Mouse (Mus musculus): Measurements from ENCODE around the gene Frs2. TPM values are rescaled to one million over a fixed set of nuclear protein-coding genes. Genes with fewer than 3 reads are reported as not detected.
A peak's percentile ranks its signal among the peaks of the same experiment; 100 is the strongest.
"Not testable (repeated sequence)": the region's sequence is repeated elsewhere in the genome, so short reads cannot be mapped to it uniquely, and the experiment has no call there.

Frs2 gene
- total RNA-seq, 1 experiment from 2014 or later, result 20.9 TPM

DNA sequence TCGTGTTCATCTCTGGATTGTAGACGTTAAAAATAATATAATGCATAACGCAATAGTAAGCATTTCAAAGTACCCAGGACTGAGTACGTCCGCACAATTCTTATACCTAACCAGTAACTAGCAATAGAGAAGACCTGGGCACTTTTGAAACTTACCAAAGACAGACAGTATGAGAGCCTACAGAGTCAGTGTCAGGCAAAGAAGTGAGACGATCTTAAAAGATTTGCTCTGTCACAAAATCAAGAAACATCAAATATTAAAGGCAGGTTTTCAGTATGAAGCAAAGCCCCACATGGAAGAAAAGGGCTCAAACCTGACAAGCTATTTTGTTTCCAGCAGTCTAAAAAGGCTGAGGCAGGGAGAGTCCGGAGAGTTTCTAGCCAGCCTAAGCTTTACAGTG lies 907 bp upstream of the Frs2 start:
- ATAC-seq (ENCODE audit: extremely low read depth, insufficient number of reproducible peaks, low FRiP score, poor library complexity, severe bottlenecking), result no peak

DNA sequence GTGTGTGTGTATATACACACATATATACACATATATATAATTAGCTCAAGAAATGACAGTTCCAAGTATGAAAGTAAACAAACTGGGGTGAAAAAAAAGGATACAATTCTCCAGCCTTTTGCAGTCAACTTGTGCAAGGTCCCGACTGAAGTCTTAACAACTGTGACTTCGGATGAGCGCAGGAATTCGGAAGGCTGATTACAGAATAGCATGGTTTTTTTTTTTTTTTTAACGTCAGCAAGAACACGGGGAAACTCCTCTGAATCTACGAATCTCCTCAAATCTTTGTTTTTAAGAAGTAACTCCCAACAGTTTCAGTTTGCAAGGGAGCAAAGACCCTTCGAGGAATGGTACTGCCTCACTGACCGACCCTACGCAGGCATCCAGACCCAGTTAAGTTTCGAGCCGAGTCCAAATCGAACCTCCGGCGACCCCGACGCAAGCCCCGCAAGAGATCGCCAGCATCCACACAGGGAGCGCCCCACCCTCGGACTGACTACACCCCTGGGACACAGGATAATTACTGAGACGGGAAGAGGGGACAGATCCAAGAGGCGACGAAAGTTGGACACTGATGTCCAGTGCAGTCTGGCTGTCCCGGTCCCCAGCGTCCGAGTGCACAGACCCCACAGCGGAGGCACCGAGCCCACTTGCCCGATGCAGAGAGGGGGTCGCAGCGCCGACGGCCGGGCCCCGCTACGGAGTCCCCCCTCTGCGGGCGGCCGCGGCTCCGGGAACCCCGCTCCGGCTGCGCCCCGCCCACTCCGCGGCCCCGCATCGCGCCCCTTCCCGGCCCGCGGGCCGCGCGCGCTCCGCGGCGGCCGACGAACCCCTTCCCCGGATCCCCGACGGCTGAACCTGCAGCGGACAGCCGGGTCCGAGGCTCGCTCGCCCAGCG lies 622 bp downstream of the Frs2 start:
- ATAC-seq (ENCODE audit: extremely low read depth, insufficient number of reproducible peaks, low FRiP score, poor library complexity, severe bottlenecking), result no peak

DNA sequence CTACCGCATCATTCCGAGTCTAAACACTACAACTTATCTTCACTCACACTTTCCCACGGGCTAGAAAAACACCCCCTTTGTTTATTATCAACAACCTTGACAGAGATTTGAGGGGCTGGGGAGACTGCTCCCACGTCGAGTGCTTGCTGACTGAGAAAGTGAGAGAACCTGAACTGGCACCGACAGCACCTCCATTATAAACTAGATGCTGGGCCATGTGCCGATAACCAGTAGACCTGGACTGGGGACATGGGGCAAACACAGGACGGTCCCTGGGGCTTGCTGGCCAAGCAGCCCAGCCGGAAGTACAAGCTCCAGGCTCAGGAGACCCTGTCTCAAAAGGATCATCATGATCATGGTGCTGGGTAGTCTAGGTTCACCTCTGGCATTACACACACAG lies 1.9 kb downstream of the Frs2 start:
- ATAC-seq (ENCODE audit: extremely low read depth, insufficient number of reproducible peaks, low FRiP score, poor library complexity, severe bottlenecking), result no peak

DNA sequence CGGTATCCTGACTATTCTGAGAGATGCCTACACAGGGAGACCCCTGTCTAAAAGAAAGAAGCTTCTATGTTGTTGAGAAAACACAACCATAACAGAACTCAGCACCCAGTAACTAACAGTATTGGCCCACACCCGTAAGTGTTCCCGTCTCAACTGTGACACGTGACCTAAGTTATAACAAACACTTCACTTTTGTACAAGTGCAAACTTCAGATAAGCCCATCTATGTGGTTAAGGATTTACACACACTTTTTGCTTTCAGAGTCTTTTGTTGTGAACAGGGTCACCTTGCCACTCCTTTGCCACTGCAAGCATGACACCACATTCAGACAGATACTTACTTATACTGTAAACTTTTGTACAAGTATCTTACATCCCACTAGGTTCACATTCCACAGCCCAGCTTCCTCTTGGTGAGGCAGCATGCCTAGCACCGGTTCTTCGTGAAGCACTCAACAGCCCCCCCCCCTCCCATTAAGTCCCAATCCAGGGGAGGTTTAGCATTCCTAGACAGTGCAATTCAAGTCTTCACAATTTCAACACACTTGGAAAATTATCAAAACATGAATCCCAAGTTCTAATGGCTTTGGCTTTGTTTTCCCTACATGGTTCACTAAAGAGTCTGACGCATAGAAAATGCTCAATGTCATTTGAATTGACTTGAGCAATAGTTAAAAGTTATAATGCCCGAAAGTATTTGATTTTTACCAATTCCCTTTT lies 2.6 kb downstream of the Frs2 start:
- ATAC-seq (ENCODE audit: extremely low read depth, insufficient number of reproducible peaks, low FRiP score, poor library complexity, severe bottlenecking), result no peak

DNA sequence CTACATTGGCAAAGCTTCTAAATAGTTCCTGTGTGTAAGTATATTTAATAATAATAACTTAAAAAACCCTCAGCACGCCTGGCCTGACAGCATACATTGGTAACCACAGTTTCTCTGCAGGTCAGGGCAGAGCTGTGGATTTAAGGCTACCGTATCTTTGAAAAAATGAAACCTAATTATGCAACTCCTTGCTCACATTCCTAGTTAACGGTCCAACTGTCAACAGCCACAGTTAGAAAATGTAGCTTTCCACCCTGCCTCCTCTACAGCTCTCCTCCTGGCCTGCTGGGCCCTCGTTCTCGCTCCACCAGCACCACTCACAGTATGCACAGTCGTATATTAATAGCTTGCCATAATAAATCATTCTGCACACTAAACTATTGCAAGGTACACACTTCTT lies 3.7 kb downstream of the Frs2 start:
- no peak for ATAC-seq (ENCODE audit: extremely low read depth, insufficient number of reproducible peaks, low FRiP score, poor library complexity, severe bottlenecking)

DNA sequence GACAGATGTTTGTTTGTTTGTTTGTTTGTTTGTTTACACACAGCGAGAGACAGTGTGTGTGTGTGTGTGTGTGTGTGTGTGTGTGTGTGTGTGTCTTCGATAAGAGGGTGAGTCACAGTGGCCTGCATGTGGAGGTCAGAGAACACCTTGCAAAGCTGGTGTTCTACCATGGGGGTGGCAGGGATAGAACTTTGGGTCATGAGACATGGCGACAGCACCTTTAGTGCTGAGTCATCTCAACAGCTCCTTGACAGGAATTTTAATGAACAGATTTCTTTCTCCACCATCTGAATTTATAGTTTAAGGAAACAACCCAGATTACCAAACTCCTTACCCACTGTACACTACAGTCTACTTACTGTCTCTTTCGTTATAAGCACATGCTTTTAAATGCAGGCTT lies 4.3 kb downstream of the Frs2 start:
- ATAC-seq (ENCODE audit: extremely low read depth, insufficient number of reproducible peaks, low FRiP score, poor library complexity, severe bottlenecking), result no peak

DNA sequence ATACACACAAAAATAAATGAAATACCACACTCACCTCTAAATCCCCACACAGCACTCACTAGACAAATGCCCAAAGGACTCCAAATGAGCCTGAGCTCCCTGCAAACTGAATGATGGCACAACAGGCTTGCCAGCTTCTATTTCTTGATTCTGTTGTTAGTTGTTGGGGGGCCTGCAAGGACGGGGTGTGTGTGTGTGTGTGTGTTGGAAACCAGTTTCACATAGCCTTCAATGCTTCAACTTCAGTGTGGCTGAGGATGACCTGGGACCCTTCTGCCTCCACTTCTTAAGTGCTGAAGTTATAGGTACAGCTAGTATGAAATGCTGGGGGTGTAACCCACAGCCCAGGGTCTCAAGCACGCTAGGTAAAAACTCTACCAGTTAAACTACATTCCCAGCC lies 5.0 kb downstream of the Frs2 start:
- no peak for ATAC-seq (ENCODE audit: extremely low read depth, insufficient number of reproducible peaks, low FRiP score, poor library complexity, severe bottlenecking)

DNA sequence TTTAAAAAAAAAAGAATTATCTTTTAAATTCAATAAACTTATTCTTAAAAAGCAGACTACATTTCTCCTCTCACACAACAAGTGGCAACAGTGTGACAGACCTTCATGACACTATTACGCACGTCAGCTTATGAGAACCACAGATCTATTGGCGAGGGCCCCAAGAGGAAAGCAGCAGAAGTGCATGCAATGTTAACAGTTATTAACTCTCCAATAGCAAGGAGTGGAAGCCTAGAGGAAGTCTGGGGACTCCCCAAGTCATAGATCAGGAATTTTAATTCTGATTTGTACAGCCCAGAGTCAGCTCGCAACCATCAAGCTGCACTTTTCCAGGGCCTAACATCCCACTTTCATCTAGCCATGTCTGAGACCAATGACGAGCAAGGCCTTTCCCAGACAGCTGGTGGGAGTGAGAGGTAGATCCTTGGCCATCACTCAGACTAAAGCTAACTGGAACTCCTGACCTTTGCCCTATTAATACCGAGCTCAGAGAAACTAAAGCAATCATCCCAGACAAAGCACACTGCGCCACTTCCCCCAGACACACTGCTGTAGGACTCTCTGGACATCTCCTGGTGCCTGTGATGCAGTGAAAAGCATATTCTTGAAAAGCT lies 6.3 kb downstream of the Frs2 start:
- no peak for ATAC-seq (ENCODE audit: extremely low read depth, insufficient number of reproducible peaks, low FRiP score, poor library complexity, severe bottlenecking)

DNA sequence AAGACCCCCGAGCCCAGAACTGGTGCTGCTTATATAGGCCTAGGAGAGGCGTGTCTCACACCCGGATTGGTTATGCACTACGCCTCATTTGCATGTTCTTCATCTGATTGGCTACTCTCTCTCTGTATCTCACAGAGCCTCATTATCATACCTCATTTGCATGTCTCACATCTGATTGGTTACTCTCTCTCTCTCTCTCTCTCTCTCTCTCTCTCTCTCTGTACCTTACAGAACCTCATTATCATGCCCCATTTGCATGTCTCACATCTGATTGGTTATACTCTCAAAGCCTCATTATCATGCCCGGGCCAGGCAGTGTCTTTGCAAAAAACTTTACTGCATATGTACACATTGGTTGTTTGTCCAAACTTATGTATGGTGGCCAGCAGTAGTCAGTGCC lies 16.8 kb downstream of the Frs2 start:
- ATAC-seq (ENCODE audit: extremely low read depth, insufficient number of reproducible peaks, low FRiP score, poor library complexity, severe bottlenecking), result not testable (repeated sequence)

DNA sequence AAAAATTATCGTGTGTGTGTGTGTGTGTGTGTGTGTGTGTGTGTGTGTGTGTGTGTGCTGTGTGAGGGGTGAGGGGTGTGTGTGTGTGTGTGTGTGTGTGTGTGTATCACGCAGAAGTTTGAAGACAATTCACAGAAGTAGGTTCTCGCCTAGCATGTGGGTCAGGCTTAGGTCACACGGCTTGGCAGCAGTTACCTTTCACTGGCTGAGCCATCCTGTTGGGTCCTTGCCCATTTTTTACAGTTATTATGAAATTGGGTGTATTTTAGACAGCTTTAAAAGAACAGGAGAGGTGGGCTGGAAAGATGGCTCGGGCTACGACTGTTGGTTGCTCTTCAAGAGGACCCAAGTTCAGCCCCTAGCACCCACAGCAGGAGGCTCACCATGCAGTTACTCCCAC lies 18.3 kb downstream of the Frs2 start:
- ATAC-seq (ENCODE audit: extremely low read depth, insufficient number of reproducible peaks, low FRiP score, poor library complexity, severe bottlenecking), result no peak

DNA sequence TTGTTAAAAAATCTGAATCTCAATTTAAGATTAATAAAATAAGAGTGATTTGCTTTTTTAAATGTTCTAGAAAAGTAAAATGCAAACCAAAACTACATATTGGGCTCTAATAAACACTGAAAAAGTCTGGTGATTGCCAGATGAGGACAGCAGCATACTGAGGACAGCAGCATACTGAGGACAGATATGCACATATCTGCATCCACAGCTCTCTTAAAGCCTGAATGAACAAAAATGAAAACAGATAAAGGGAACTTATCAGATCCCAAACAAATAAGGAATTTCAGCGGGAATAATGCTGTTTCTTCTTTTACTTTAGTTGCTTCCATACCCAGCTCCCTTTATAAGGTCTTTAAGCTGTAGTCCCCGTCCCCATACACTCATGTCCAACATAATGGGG lies 19.6 kb downstream of the Frs2 start:
- ATAC-seq (ENCODE audit: extremely low read depth, insufficient number of reproducible peaks, low FRiP score, poor library complexity, severe bottlenecking), result no peak

DNA sequence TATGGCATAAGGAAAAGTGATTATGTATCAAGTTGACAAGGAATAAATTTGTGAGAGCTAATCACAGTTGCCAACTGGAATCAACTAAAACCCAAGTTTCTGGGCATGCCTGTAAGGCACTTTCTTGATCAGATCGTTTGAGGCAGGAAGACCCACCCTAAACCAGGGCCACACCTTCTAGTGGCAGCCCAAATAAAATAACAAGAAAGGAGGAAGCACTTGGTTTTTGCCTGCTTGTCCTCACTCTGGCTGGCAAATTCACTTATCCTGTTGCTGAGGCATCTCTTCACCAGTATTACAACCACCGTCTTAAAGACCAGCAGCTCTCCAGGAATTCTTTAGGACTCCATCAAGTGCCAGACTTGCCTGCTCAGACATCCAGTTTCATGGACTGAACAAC lies 20.9 kb downstream of the Frs2 start:
- ATAC-seq (ENCODE audit: extremely low read depth, insufficient number of reproducible peaks, low FRiP score, poor library complexity, severe bottlenecking), result peak; percentile 41; the same call in 1 of the 2 replicates

DNA sequence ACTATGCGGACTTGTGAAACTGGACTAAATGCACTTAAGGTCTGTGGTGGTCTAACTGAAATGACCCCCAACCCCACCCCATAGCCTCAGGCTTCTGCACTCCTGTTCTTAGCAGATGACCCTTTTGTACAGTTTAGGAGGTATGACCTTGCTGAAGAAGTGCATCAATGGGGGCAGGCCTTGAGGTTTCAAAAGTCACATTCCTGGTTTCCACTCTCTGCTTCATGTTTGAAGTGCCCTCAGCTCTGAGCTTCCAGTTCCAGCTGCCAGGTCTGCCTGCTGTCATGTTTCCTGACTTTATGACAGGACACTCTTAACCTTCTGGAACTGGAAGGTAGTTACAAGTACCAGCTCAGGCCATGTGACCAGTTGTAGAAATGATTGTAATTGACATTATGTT lies 21.6 kb downstream of the Frs2 start:
- no peak for ATAC-seq (ENCODE audit: extremely low read depth, insufficient number of reproducible peaks, low FRiP score, poor library complexity, severe bottlenecking)

DNA sequence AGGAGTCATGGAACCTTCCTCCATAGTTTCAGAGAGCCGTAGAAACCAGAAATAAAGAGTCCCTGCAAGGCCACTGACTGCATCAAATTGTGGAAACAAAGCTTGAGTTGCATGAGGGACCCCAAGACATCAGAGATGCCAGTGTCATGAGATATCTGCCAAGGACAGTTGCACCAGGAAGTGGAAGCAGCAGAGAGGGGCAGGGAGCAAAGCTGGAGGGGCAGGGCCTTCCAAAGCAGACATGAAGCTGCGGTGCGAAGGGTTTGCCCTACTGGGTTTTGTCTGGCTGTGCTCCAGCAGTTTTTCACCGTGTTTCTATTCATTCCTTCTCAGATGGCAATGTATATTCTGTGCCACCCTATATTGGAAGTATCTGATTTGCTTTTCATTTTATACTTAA lies 22.1 kb downstream of the Frs2 start:
- no peak for ATAC-seq (ENCODE audit: extremely low read depth, insufficient number of reproducible peaks, low FRiP score, poor library complexity, severe bottlenecking)

DNA sequence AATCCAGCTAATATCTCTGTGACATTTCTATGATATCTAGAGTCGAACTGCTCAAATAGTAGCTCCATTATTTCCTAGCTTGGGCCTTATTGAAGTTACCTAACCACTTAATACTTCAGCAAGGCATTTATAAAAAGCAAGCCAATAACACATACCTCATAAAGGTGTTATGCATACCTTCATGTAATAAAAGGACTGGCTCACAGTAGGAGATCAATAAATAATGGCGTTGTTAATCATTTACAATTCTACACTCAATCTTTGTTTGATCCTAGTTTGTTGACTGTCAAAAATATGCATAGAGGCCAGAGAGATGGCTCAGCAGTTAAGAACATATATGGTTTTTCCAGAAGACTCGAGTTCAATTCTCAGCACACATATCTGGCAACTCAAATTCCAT lies 26.9 kb downstream of the Frs2 start:
- no peak for ATAC-seq (ENCODE audit: extremely low read depth, insufficient number of reproducible peaks, low FRiP score, poor library complexity, severe bottlenecking)

DNA sequence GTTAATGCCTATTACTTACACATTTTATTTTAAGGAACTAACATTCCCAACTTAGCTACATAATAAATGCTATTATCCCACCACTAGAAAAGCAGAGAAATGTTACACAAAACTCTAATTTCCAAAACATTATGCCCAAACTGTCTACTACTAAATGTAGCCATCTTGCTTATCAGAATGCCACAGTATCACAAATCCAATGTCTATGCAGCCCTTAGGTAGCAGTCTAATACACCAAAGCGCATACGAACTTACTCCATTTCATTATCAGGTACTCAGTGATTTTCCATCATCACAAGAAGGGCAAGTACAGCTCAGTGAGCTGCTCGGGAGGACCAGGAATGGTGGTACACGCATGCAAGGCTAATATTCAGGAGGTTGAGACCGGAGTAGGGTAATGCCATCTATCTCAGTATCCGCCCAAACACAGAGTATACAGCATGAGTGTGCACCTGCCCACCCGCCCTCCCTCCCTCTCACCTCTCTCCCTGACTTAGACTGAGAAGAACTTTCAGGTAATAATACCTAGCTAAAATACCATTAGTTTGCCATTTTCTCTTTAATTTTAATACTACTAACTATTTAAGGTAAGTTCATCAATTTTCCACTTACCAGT lies 28.2 kb downstream of the Frs2 start:
- no peak for ATAC-seq (ENCODE audit: extremely low read depth, insufficient number of reproducible peaks, low FRiP score, poor library complexity, severe bottlenecking)

DNA sequence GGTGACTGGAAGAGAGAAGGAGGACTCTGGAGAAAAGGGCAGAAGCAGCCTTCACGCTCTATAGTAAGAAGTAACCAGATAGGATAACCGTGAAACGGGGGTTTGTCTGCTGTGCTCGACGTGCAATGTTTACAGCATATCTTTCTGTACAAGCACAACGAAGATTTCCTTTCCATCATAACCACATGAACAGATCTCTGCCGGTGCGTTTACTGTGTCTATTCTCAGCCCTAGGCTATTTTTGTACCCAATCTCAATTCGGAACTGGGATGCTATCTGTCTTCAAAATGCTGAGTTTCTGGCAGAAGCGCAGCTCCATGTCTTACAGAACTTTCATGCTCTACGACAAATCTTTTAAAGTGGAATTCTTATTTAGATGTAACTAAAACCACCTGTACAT lies 28.8 kb downstream of the Frs2 start:
- ATAC-seq (ENCODE audit: extremely low read depth, insufficient number of reproducible peaks, low FRiP score, poor library complexity, severe bottlenecking), result no peak

DNA sequence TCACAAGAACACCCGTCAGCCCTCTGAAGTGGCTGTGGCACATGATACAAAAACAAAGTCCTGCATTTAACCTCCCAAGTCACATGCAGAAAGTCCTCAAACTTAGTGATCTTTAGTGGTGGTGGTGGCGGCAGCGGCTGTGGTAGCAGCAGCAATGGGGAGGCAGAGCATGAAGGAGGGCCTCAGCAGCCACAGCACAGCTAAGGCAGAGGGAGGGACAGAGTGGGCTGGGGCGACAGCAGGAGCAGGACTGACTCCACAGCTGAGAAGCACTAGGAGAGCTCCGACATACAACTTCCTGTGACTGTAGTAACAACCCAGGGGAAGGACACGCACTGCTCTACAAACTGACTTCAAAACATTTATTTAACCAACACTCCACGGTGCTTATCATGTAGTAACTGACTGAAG lies 29.9 kb downstream of the Frs2 start:
- peak; percentile 46; the same call in 1 of the 2 replicates for ATAC-seq (ENCODE audit: extremely low read depth, insufficient number of reproducible peaks, low FRiP score, poor library complexity, severe bottlenecking)

DNA sequence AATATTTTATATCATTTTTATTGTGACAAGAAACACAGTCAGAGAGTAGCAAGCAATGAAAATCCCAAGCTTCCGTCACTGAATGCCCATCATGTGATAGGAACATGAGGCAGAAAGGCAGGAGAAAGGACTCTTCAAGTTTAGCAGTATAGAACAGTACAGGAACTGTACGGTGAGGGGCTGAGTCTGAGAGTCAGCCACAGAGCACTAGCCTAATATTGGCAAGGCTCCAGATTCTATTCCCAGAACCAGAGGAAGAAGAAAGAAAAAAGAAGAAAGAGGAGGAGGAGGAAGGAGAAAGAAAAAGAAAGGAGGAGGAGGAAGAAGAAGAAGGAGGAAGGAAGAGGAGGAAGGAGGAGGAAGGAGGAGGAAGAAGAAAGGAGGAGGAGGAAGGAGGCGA lies 32.7 kb downstream of the Frs2 start:
- no peak for ATAC-seq (ENCODE audit: extremely low read depth, insufficient number of reproducible peaks, low FRiP score, poor library complexity, severe bottlenecking)

DNA sequence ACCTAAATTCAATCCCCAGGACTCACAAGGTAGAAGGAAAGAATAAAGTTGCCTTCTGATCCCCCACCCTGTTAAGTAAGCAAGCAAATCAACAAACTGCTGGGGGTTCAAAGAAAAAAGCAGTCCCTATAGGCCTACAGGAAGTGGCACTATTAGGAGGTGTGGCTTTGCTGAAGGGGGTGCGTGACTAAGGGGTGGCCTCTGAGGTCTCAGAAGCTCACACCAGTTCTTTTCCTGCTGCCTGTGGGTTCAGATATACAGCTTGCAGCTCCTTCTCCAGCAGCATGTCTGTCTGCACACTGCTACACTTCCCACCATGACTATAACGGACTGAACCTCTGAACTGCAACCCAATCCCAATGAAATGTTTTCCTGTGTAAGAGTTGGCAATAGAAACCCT lies 35.8 kb downstream of the Frs2 start:
- ATAC-seq (ENCODE audit: extremely low read depth, insufficient number of reproducible peaks, low FRiP score, poor library complexity, severe bottlenecking), result peak; percentile 58; the same call in 1 of the 2 replicates

Data from neutrophil, adult 5-6 weeks (primary cell).